Mouse (Mus musculus) stomach, postnatal 0 days (tissue): ENCODE data around the gene Kazn. TPM values are rescaled to one million over a fixed set of nuclear protein-coding genes. Genes with fewer than 3 reads are reported as not detected.

Source experiments
- ATAC-seq: fragments of 200-750 bp; cut with Nextera tagmentation; 2 replicates; pipeline ENCODE4 v1.8.0; 2017; ENCODE audit not compliant: low FRiP score, low TSS enrichment
- DNase-seq: peaks from one replicate; pipeline ENCODE4 v3.0.0-alpha.2; 2016; ENCODE audit warnings: low spot score
- H3K27ac ChIP-seq: fragments of 300-500 bp; sonication (generic); replicated peaks from 2 replicates; pipeline ENCODE4 v1.5.1; 2014; ENCODE audit warnings: mild to moderate bottlenecking, control low read depth
- H3K27me3 ChIP-seq: fragments of 300-500 bp; sonication (generic); 2 replicates; pipeline ENCODE4 v1.6.1; 2014; ENCODE audit warnings: low read length; ENCODE audit not compliant: control insufficient read depth, insufficient read depth
- H3K36me3 ChIP-seq: fragments of 300-500 bp; sonication (generic); 2 replicates; pipeline ENCODE4 v1.6.1; 2014; ENCODE audit warnings: low read length, mixed read lengths; ENCODE audit not compliant: control insufficient read depth, insufficient read depth
- H3K4me1 ChIP-seq: fragments of 300-500 bp; sonication (generic); replicated peaks from 2 replicates; pipeline ENCODE4 v1.6.1; 2014; ENCODE audit warnings: antibody characterized with exemption; ENCODE audit not compliant: control insufficient read depth, insufficient read depth
- H3K4me2 ChIP-seq: fragments of 300-500 bp; sonication (generic); replicated peaks from 2 replicates; pipeline ENCODE4 v1.6.1; 2014; ENCODE audit warnings: low read depth, mild to moderate bottlenecking, control low read depth, moderate library complexity
- H3K4me3 ChIP-seq: fragments of 300-500 bp; sonication (generic); 2 replicates; pipeline ENCODE4 v1.5.1; 2014; ENCODE audit warnings: low read depth, low read length, control low read depth
- H3K9ac ChIP-seq: fragments of 300-500 bp; sonication (generic); 2 replicates; pipeline ENCODE4 v1.6.1; 2014; ENCODE audit warnings: mild to moderate bottlenecking, low read length, control low read depth, mixed read lengths
- H3K9me3 ChIP-seq: fragments of 300-500 bp; sonication (generic); 2 replicates; pipeline ENCODE4 v1.6.1; 2016; ENCODE audit warnings: low read length; ENCODE audit not compliant: control insufficient read depth
- CTCF ChIP-seq: IDR thresholded peaks from 2 replicates; pipeline ENCODE4 v1.5.1; 2016; ENCODE audit warnings: antibody characterized with exemption, low read depth, mild to moderate bottlenecking, moderate library complexity
- EP300 ChIP-seq: optimal IDR thresholded peaks from 2 replicates; pipeline ENCODE3; 2016; ENCODE audit warnings: antibody characterized with exemption
- WGBS: fragments of 180-500 bp; shearing (Covaris S2); extraction: QIAGEN DNeasy Blood & Tissue Kit; methylation state at CpG from one replicate; pipeline ENCODE4 v1.1.7; 2014; 5-methylcytosine and 5-hydroxymethylcytosine counted together
- polyA plus RNA-seq: library from polyadenylated mRNA; unstranded; fragments of >200 nt; fragmentation: Nextera tagmentation; extraction: Ambion mirVana; gene quantifications from 2 replicates; pipeline ENCODE4 v1.2.1, GENCODE M21; 2015

The Kazn gene
- polyA plus RNA-seq, 1 experiment from 2014 or later = 11.4 TPM

DNA sequence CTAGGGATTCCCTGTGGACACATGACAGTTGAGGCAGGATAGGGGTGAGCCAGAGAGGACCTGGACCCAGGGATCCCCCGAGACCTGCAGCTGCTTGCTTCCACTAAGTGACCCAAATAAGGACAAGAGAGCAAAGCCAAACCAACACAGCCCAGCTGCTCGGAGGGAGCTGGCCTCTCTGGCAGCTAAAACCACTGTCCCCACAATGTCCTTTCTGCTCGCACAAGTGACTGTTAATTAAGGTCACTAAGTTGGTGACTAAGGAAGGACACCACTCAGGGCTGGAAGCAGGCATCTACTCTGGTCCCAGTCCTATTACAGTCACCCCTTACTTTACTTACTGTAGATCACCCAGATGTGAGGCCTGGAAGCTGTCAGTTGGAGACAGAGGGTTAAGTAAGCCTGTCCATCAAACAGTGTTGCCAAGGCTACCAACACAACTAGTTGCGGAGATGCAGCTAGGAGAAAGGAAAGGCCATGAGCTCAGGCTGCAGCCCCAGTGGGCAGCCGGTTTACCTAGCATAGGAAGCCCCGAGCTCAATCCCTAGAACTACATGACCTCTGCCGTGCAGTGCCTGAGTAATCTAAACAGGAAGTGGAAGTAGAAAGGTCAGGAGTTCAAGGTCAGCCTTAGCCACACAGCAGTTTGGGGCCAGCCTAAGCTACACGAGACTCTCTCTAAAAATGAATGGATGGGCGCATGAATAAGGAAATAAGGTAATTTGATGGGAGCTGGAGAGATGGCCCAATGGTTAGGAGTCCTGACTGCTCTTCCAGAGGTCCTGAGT, 185.3 kb downstream of the Kazn start:
- H3K9me3 ChIP-seq = no peaks in the 10 kb centered on the region
- ATAC-seq (peak; percentile 1; the same call in 1 of the 2 replicates), DNase-seq (no peak)
- H3K9ac ChIP-seq = no peak overlapping the region
- no peak overlapping the region for H3K4me2 ChIP-seq
- no peaks in the 10 kb centered on the region for H3K36me3 ChIP-seq
- no peaks in the 10 kb centered on the region for H3K27me3 ChIP-seq
- peaks cover 10% of the 10 kb centered on the region; the same call in 1 of the 2 replicates for H3K4me1 ChIP-seq
- no peak overlapping the region for H3K4me3 ChIP-seq
- 43% methylated on average over 9 of the region's 9 CpGs for WGBS
- peak overlapping the region; percentile 83 for H3K27ac ChIP-seq
- TF ChIP-seq CTCF (no peak), EP300 (no peak)

DNA sequence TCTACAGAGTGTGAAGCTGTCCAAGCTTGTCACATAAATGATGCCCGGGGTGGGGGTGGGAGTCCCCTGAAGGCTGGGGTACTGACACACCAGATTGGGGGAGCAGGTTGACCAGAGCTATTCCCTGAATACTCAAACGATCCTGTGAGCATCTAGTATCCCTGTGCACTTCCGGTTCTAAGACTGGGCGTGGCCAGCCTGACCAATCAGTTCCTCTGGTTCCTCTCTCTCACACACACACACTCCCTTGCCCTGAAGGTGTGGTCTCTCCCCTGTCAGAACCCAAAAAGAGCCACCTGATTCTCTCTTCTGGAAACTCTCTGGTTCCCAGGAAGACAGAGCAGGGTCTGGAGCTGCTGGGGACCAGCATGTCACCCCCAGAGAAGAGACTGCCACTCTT, 185.9 kb downstream of the Kazn start:
- H3K27ac ChIP-seq = peak overlapping the region; percentile 83
- TF ChIP-seq CTCF = no peak
- no peak for TF ChIP-seq EP300
- H3K4me3 ChIP-seq = no peak overlapping the region
- no peaks in the 10 kb centered on the region for H3K27me3 ChIP-seq
- H3K36me3 ChIP-seq = no peaks in the 10 kb centered on the region
- WGBS = 49% methylated on average over 4 of the region's 4 CpGs
- no peak overlapping the region for H3K9ac ChIP-seq
- no peak overlapping the region for H3K4me2 ChIP-seq
- H3K9me3 ChIP-seq = no peaks in the 10 kb centered on the region
- ATAC-seq (peak; percentile 34), DNase-seq (peak; percentile 71)
- H3K4me1 ChIP-seq = peaks cover 10% of the 10 kb centered on the region; the same call in 1 of the 2 replicates

DNA sequence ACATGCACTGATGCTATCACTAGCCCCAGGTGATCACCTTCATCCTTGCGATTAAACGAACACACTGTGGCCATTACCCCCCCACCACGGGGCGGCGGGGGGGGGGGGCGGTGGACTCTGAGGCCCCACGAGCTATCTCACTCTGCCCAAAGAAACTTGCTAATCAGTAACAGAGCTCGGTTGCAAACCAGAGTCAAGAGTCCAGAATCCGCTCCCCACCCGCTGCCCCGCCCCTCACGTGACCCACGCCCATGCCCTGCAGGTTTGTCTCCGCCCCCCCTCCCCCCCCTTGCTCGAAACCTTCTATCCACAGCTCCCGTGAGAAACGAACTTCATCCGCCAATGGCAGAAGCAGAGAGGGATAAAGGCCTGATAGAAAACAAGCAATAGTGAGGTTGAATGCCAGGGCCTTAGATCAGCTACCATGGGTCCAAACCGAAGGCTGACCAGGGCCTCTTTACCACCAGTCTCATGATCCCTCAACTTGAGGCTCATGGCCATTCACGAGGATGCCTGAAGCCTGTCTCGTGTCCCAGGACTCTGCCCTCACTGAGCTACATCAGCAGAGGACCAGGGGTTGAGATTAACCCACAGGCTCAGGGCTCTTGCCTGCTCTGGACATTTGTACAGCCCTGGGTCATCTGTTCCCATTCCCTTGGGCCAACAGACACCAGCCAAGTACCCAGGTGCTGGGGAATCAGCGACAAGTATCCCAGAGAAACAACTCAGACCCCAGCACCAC, 186.6 kb downstream of the Kazn start:
- H3K9ac ChIP-seq = no peak overlapping the region
- peaks cover 7% of the 10 kb centered on the region; the same call in 1 of the 2 replicates for H3K4me1 ChIP-seq
- TF ChIP-seq CTCF (no peak), EP300 (no peak)
- no peak overlapping the region for H3K4me3 ChIP-seq
- DNase-seq (peak; percentile 96), ATAC-seq (peak; percentile 66)
- no peaks in the 10 kb centered on the region for H3K36me3 ChIP-seq
- WGBS = 47% methylated on average over 22 of the region's 22 CpGs
- no peaks in the 10 kb centered on the region for H3K9me3 ChIP-seq
- peak overlapping the region; percentile 83 for H3K27ac ChIP-seq
- 0 out of 2 replicates have a peak overlapping the region, but pooled peaks have one; percentile 11 for H3K4me2 ChIP-seq
- H3K27me3 ChIP-seq = no peaks in the 10 kb centered on the region

Other genes starting within 250 kb of the Kazn start
- 4.9 and 6.0 TPM in 2 replicates for gene Fhad1, start 224.3 kb downstream of the Kazn start, polyA plus RNA-seq
- 79.0 and 90.0 TPM in 2 replicates for gene Tmem51, start 155.1 kb downstream of the Kazn start, polyA plus RNA-seq